25 mouse cellular contexts compared by ENCODE assay signal in genomic region chr3:128082463-128082862, GRCm38 (mm10).
DNase-seq lines count a peak whose midpoint lies in the region; ATAC-seq and TF ChIP-seq lines count a peak whose summit lies in the region.
"Had no signal": no experiment of that assay in that cellular context is flagged by ENCODE, and none has a peak within 500 bp of the region (broad histone marks: within the 10 kb centered on the region; RNA-seq: fewer than 3 reads in every experiment).

No protein-coding gene starts in this region.

- no peak overlapping the region for H3K4me2 ChIP-seq in heart, embryonic 13.5 days
- H3K4me2 ChIP-seq in heart, postnatal 0 days (ENCODE audit: low read depth, low read length) = no peak overlapping the region
- H3K4me2 ChIP-seq: embryonic facial prominence, embryonic 15.5 days; hindbrain, embryonic 12.5 days had no signal

- no peak overlapping the region for H3K4me3 ChIP-seq in heart, embryonic 13.5 days
- H3K4me3 ChIP-seq in heart, adult 2 months = no peak overlapping the region
- H3K4me3 ChIP-seq in heart, postnatal 0 days (ENCODE audit: low read depth, low read length) = no peak overlapping the region
- H3K4me3 ChIP-seq in heart, embryonic 10.5 days = no peak overlapping the region
- H3K4me3 ChIP-seq: embryonic facial prominence, embryonic 15.5 days; erythroblast, embryonic 14.5 days; forebrain, embryonic 10.5 days; hindbrain, embryonic 12.5 days had no signal

- no peak for TF ChIP-seq CTCF in heart, adult 2 months (IDR thresholded peaks at IDR 0.05)
- TF ChIP-seq CTCF in heart, postnatal 0 days (IDR thresholded peaks at IDR 0.05; ENCODE audit: low read depth) = no peak

- ATAC-seq in cerebellum, adult (ENCODE audit: insufficient number of reproducible peaks, low FRiP score, low TSS enrichment) = no peak
- ATAC-seq in heart, embryonic 13.5 days (ENCODE audit: extremely low read depth, insufficient number of reproducible peaks, low FRiP score, low TSS enrichment) = peak; percentile 54; the same call in 1 of the 2 replicates
- ATAC-seq in heart, postnatal 0 days (ENCODE audit: insufficient read depth, low read depth) = peak; percentile 68; the same call in 1 of the 2 replicates
- ATAC-seq: CD4-positive, CD25-positive, alpha-beta regulatory T cell, adult 4 months; forebrain, embryonic 14.5 days; hindbrain, embryonic 16.5 days; inflammation-experienced regulatory T-cells, adult 6 months; intestine, postnatal 0 days had no signal

- H3K9me3 ChIP-seq in heart, embryonic 13.5 days = no peaks in the 10 kb centered on the region
- no peaks in the 10 kb centered on the region for H3K9me3 ChIP-seq in heart, postnatal 0 days (replicated peaks; ENCODE audit: control insufficient read depth, low read length)
- no peaks in the 10 kb centered on the region for H3K9me3 ChIP-seq in heart, embryonic 10.5 days
- H3K9me3 ChIP-seq: embryonic facial prominence, embryonic 15.5 days; forebrain, embryonic 10.5 days; G1E; hindbrain, embryonic 12.5 days had no signal

- H3K79me2 ChIP-seq in heart, adult 2 months (replicated peaks; ENCODE audit: control insufficient read depth, insufficient read depth, low read length) = no peaks in the 10 kb centered on the region

- no peaks in the 10 kb centered on the region for H3K36me3 ChIP-seq in heart, embryonic 13.5 days
- no peaks in the 10 kb centered on the region for H3K36me3 ChIP-seq in heart, adult 2 months (ENCODE audit: control insufficient read depth, insufficient read depth, low read length)
- H3K36me3 ChIP-seq in heart, postnatal 0 days (replicated peaks; ENCODE audit: control insufficient read depth, insufficient read depth, low read length) = no peaks in the 10 kb centered on the region
- no peaks in the 10 kb centered on the region for H3K36me3 ChIP-seq in heart, embryonic 10.5 days
- H3K36me3 ChIP-seq: embryonic facial prominence, embryonic 15.5 days; forebrain, embryonic 10.5 days; G1E; hindbrain, embryonic 12.5 days had no signal

- H3K27ac ChIP-seq in heart, embryonic 13.5 days (replicated peaks) = peak overlapping the region; percentile 61
- no peak overlapping the region for H3K27ac ChIP-seq in heart, adult 2 months
- H3K27ac ChIP-seq in heart, postnatal 0 days (ENCODE audit: low read depth) = no peak overlapping the region
- H3K27ac ChIP-seq in heart, embryonic 10.5 days = no peak overlapping the region
- H3K27ac ChIP-seq: embryonic facial prominence, embryonic 15.5 days; forebrain, embryonic 10.5 days; hindbrain, embryonic 12.5 days had no signal

- 39% methylated on average over 6 of the region's 6 CpGs for WGBS in heart, embryonic 13.5 days
- WGBS in heart, adult 2 months = 54% methylated on average over 6 of the region's 6 CpGs
- 30% methylated on average over 6 of the region's 6 CpGs for WGBS in heart, postnatal 0 days
- WGBS in heart, embryonic 10.5 days = 67% methylated on average over 6 of the region's 6 CpGs

- no peak for TF ChIP-seq POLR2A in heart, adult 2 months (IDR thresholded peaks at IDR 0.05; ENCODE audit: insufficient read depth, low read depth, low read length)

- H3K9ac ChIP-seq in heart, embryonic 13.5 days = no peak overlapping the region
- H3K9ac ChIP-seq in heart, adult 2 months (ENCODE audit: low read depth, low read length) = no peak overlapping the region
- no peak overlapping the region for H3K9ac ChIP-seq in heart, postnatal 0 days (replicated peaks; ENCODE audit: low read depth, low read length)
- H3K9ac ChIP-seq: embryonic facial prominence, embryonic 15.5 days; hindbrain, embryonic 12.5 days had no signal

- H3K4me1 ChIP-seq in heart, embryonic 13.5 days = peaks cover 19% of the 10 kb centered on the region
- no peaks in the 10 kb centered on the region for H3K4me1 ChIP-seq in heart, adult 2 months (ENCODE audit: control insufficient read depth, insufficient read depth, low read length)
- no peaks in the 10 kb centered on the region; the same call in 1 of the 2 replicates for H3K4me1 ChIP-seq in heart, postnatal 0 days (ENCODE audit: control insufficient read depth, insufficient read depth)
- no peaks in the 10 kb centered on the region for H3K4me1 ChIP-seq in heart, embryonic 10.5 days
- H3K4me1 ChIP-seq: embryonic facial prominence, embryonic 15.5 days; forebrain, embryonic 10.5 days; hindbrain, embryonic 12.5 days had no signal

- no peak for TF ChIP-seq EP300 in heart, adult 2 months (IDR thresholded peaks at IDR 0.05; ENCODE audit: insufficient read depth, low read depth, low read length)
- TF ChIP-seq EP300 in heart, postnatal 0 days (IDR thresholded peaks at IDR 0.05; ENCODE audit: low read depth) = no peak

- H3K27me3 ChIP-seq in heart, embryonic 13.5 days (replicated peaks) = no peaks in the 10 kb centered on the region
- H3K27me3 ChIP-seq in heart, adult 2 months (ENCODE audit: control insufficient read depth, insufficient read depth, low read length) = no peaks in the 10 kb centered on the region
- H3K27me3 ChIP-seq in heart, postnatal 0 days (ENCODE audit: control insufficient read depth, insufficient read depth, low read length) = no peaks in the 10 kb centered on the region
- no peaks in the 10 kb centered on the region for H3K27me3 ChIP-seq in heart, embryonic 10.5 days (ENCODE audit: insufficient read depth, poor library complexity, severe bottlenecking)
- H3K27me3 ChIP-seq: embryonic facial prominence, embryonic 15.5 days; hindbrain, embryonic 12.5 days had no signal

- DNase-seq in cerebellum, postnatal 10 days = peak; percentile 3 to 4
- no peak for DNase-seq in heart, adult 2 months
- peak; percentile 33 for DNase-seq in heart, postnatal 0 days (ENCODE audit: low spot score)
- no peak for DNase-seq in heart, embryonic 10.5 days (ENCODE audit: low spot score)
- peak; percentile 25 for DNase-seq in Muller cell, postnatal 12 days (ENCODE audit: inconsistent ontology term)
- no peak for DNase-seq in testis, postnatal 10 days (ENCODE audit: low spot score)
- DNase-seq: adrenal gland, postnatal 10 days; B cell, adult 2 months; cerebellum, adult 11-12 months; cerebellum, adult 9-10 months; cerebellum, postnatal 36 days; gastrocnemius, postnatal 36 days; kidney, adult 8-10 months had no signal

- intact Hi-C loops in heart, adult 2 months (cut with DNase I) = no loop called here

Comparison
In these comparisons a context has a peak if more than half of its experiments do, and no peak if none do; other contexts are left out.
1. DNase-seq: peak in cerebellum, postnatal 10 days (2 of 2), heart, postnatal 0 days (single experiment) and Muller cell, postnatal 12 days (single experiment); none in heart, adult 2 months (0 of 2), heart, embryonic 10.5 days (single experiment) and testis, postnatal 10 days (single experiment).